13 mouse cellular contexts compared by ENCODE assay signal in genomic region chr7:100854861-100855260, GRCm38 (mm10). TPM values are rescaled to one million over a fixed set of nuclear protein-coding genes. Genes with fewer than 3 reads are reported as not detected.
DNase-seq lines count a peak whose midpoint lies in the region; ATAC-seq and TF ChIP-seq lines count a peak whose summit lies in the region.
"Had no signal": no experiment of that assay in that cellular context is flagged by ENCODE, and none has a peak within 500 bp of the region (broad histone marks: within the 10 kb centered on the region; RNA-seq: fewer than 3 reads in every experiment).

No protein-coding gene starts in this region.

- peaks cover 42% of the 10 kb centered on the region for H3K79me2 ChIP-seq in CH12.LX (replicated peaks; ENCODE audit: control insufficient read depth, extremely low read depth, insufficient read depth, poor library complexity, severe bottlenecking)

- H3K4me1 ChIP-seq in hindbrain, embryonic 10.5 days (replicated peaks): peaks cover 54% of the 10 kb centered on the region
- H3K4me1 ChIP-seq in hindbrain, embryonic 13.5 days (replicated peaks): peaks cover 38% of the 10 kb centered on the region
- peaks cover 49 to 98% of the 10 kb centered on the region in 2 experiments for H3K4me1 ChIP-seq in CH12.LX (ENCODE audit: control insufficient read depth in 1 of 2, insufficient read depth in 2 of 2)
- H3K4me1 ChIP-seq in bone marrow, adult 2 months (ENCODE audit: control insufficient read depth, insufficient read depth, low read length): peaks cover 17% of the 10 kb centered on the region
- H3K4me1 ChIP-seq in limb, embryonic 12.5 days (replicated peaks): peaks cover 60% of the 10 kb centered on the region

- H3K36me3 ChIP-seq in hindbrain, embryonic 10.5 days: peaks cover 2% of the 10 kb centered on the region; the same call in 1 of the 2 replicates
- no peaks in the 10 kb centered on the region for H3K36me3 ChIP-seq in hindbrain, embryonic 13.5 days
- H3K36me3 ChIP-seq in CH12.LX (replicated peaks in 1 of 2; ENCODE audit: control insufficient read depth in 1 of 2, insufficient read depth in 1 of 2, low read length in 1 of 2): peaks cover 22 to 64% of the 10 kb centered on the region in 2 experiments
- H3K36me3 ChIP-seq in limb, embryonic 12.5 days: 0 out of 2 replicates have a peak, but pooled peaks cover 2% of the 10 kb centered on the region
- H3K36me3 ChIP-seq: midbrain, embryonic 13.5 days; neural tube, embryonic 12.5 days had no signal

- TF ChIP-seq POLR2A in CH12.LX (IDR thresholded peaks at IDR 0.05; ENCODE audit: low read depth, low read length): no peak
- no peak for TF ChIP-seq POLR2A in bone marrow, adult 2 months (IDR thresholded peaks at IDR 0.05; ENCODE audit: borderline replicate concordance, control insufficient read depth, low read depth, low read length)

- TF ChIP-seq RAD21 in CH12.LX (IDR thresholded peaks at IDR 0.05; ENCODE audit: low read depth, low read length): no peak

- 71% methylated on average over 5 of the region's 5 CpGs for WGBS in hindbrain, embryonic 10.5 days
- 65% methylated on average over 5 of the region's 5 CpGs for WGBS in hindbrain, embryonic 13.5 days
- 22% methylated on average over 5 of the region's 5 CpGs for WGBS in bone marrow, adult 2 months
- WGBS in limb, embryonic 12.5 days: 49% methylated on average over 5 of the region's 5 CpGs

- no peak for TF ChIP-seq EP300 in CH12.LX (IDR thresholded peaks at IDR 0.05; ENCODE audit: low read length)

- in situ Hi-C loops in CH12.LX (cut with MboI; ENCODE audit: low pct_ligation_motif_present, low pct_unique_long_range_greater_than_20kb, low sequenced_read_pairs): loop anchor here (5.0 kb wide), 1 partner anchor 37 kb away; no protein-coding TSS in a partner anchor

- H3K4me2 ChIP-seq in hindbrain, embryonic 13.5 days: no peak overlapping the region
- peak overlapping the region; percentile 79 for H3K4me2 ChIP-seq in CH12.LX (ENCODE audit: insufficient read depth, low read depth, poor library complexity, severe bottlenecking)
- H3K4me2 ChIP-seq in limb, embryonic 12.5 days: no peak overlapping the region
- H3K4me2 ChIP-seq: hindbrain, embryonic 14.5 days; lung, embryonic 14.5 days; midbrain, embryonic 13.5 days; neural tube, embryonic 12.5 days had no signal

- H3K4me3 ChIP-seq in hindbrain, embryonic 10.5 days: no peak overlapping the region
- H3K4me3 ChIP-seq in hindbrain, embryonic 13.5 days: no peak overlapping the region
- H3K4me3 ChIP-seq in CH12.LX (replicated peaks in 1 of 3; ENCODE audit: low read depth in 2 of 3, low read length in 2 of 3, poor library complexity in 1 of 3): peak overlapping the region; percentile 56 to 62 (median 57)
- H3K4me3 ChIP-seq in bone marrow, adult 2 months (replicated peaks; ENCODE audit: control insufficient read depth, low read depth, low read length): peak overlapping the region; percentile 75
- no peak overlapping the region for H3K4me3 ChIP-seq in limb, embryonic 12.5 days (replicated peaks)
- no peak overlapping the region for H3K4me3 ChIP-seq in layer of hippocampus, adult 2 months
- H3K4me3 ChIP-seq: midbrain, embryonic 13.5 days; neural tube, embryonic 12.5 days had no signal

- H3K9me3 ChIP-seq in hindbrain, embryonic 10.5 days: no peaks in the 10 kb centered on the region
- H3K9me3 ChIP-seq in hindbrain, embryonic 13.5 days: no peaks in the 10 kb centered on the region
- H3K9me3 ChIP-seq in CH12.LX (replicated peaks; ENCODE audit: low read length): no peaks in the 10 kb centered on the region
- H3K9me3 ChIP-seq in limb, embryonic 12.5 days: no peaks in the 10 kb centered on the region
- H3K9me3 ChIP-seq: midbrain, embryonic 13.5 days; neural tube, embryonic 12.5 days had no signal

- no peak for TF ChIP-seq CTCF in CH12.LX (conservative IDR thresholded peaks at IDR 0.05 in 1 of 2, IDR thresholded peaks at IDR 0.05 in 1 of 2; ENCODE audit: low read depth in 2 of 2, low read length in 2 of 2)
- no peak for TF ChIP-seq CTCF in bone marrow, adult 2 months (IDR thresholded peaks at IDR 0.05; ENCODE audit: control insufficient read depth, insufficient read depth, low read length)
- TF ChIP-seq CTCF in layer of hippocampus, adult 2 months (conservative IDR thresholded peaks at IDR 0.05): no peak

- no peak for ATAC-seq in hindbrain, embryonic 13.5 days (ENCODE audit: low FRiP score)
- ATAC-seq in limb, embryonic 12.5 days (ENCODE audit: insufficient number of reproducible peaks, insufficient read depth, low FRiP score, low TSS enrichment, low read depth): no peak
- ATAC-seq: midbrain, embryonic 13.5 days had no signal

- H3K9ac ChIP-seq in hindbrain, embryonic 13.5 days: no peak overlapping the region
- H3K9ac ChIP-seq in CH12.LX (ENCODE audit: insufficient read depth, low read depth): peak overlapping the region; percentile 70
- H3K9ac ChIP-seq in limb, embryonic 12.5 days (replicated peaks): no peak overlapping the region
- H3K9ac ChIP-seq: hindbrain, embryonic 14.5 days; lung, embryonic 14.5 days; midbrain, embryonic 13.5 days; neural tube, embryonic 12.5 days had no signal

- peak overlapping the region; percentile 4; the same call in 1 of the 2 replicates for H3K27ac ChIP-seq in hindbrain, embryonic 10.5 days
- no peak overlapping the region for H3K27ac ChIP-seq in hindbrain, embryonic 13.5 days
- peak overlapping the region; percentile 97 for H3K27ac ChIP-seq in CH12.LX (ENCODE audit: insufficient read depth, low read depth)
- H3K27ac ChIP-seq in bone marrow, adult 2 months (ENCODE audit: control insufficient read depth, insufficient read depth, low read depth, low read length, poor library complexity): peak overlapping the region; percentile 96
- peak overlapping the region; percentile 31; the same call in 1 of the 2 replicates for H3K27ac ChIP-seq in limb, embryonic 12.5 days
- H3K27ac ChIP-seq in layer of hippocampus, adult 2 months: no peak overlapping the region
- H3K27ac ChIP-seq: hindbrain, embryonic 14.5 days; midbrain, embryonic 13.5 days; neural tube, embryonic 12.5 days had no signal

- DNase-seq in hindbrain, embryonic 10.5 days (ENCODE audit: low spot score): no peak
- DNase-seq in CH12.LX (ENCODE audit: extremely low read depth): no peak
- no peak for DNase-seq in lung, postnatal 10 days
- DNase-seq in layer of hippocampus, adult 2 months (ENCODE audit: low spot score in 2 of 2): no peak
- DNase-seq: cerebellum, adult 11-12 months; kidney, adult 9 months; lung, embryonic 14.5 days had no signal

- dilution Hi-C loops in CH12.LX (cut with MboI; ENCODE audit: extremely low pct_ligation_motif_present, extremely low pct_unique_long_range_greater_than_20kb, low sequenced_read_pairs): no loop called here

- no peaks in the 10 kb centered on the region for H3K27me3 ChIP-seq in hindbrain, embryonic 10.5 days (ENCODE audit: insufficient read depth, poor library complexity, severe bottlenecking)
- no peaks in the 10 kb centered on the region for H3K27me3 ChIP-seq in hindbrain, embryonic 13.5 days
- H3K27me3 ChIP-seq in CH12.LX (replicated peaks): no peaks in the 10 kb centered on the region
- H3K27me3 ChIP-seq in limb, embryonic 12.5 days: no peaks in the 10 kb centered on the region
- H3K27me3 ChIP-seq: midbrain, embryonic 13.5 days; neural tube, embryonic 12.5 days had no signal

TF ChIP-seq in CH12.LX, 34 proteins besides CTCF, POLR2A, EP300 and RAD21:
- TF ChIP-seq RCOR1 (conservative IDR thresholded peaks at IDR 0.05; ENCODE audit: low read depth, low read length) (0 out of 2 replicates have a peak, but pooled peaks have one; percentile 18), ZNF384 (IDR thresholded peaks at IDR 0.05; ENCODE audit: low read depth, low read length) (no peak), ZMIZ1 (IDR thresholded peaks at IDR 0.05; ENCODE audit: low read depth, low read length) (no peak), GABPA (IDR thresholded peaks at IDR 0.05; ENCODE audit: insufficient replicate concordance, low read depth, low read length) (no peak), USF2 (conservative IDR thresholded peaks at IDR 0.05; ENCODE audit: low read depth, low read length) (no peak), MAX (IDR thresholded peaks at IDR 0.05; ENCODE audit: low read length) (no peak), BHLHE40 (IDR thresholded peaks at IDR 0.05; ENCODE audit: low read depth, low read length) (peak; percentile 91), MXI1 (IDR thresholded peaks at IDR 0.05; ENCODE audit: low read depth, low read length) (peak; percentile 14; the same call in 1 of the 2 replicates), MAFK (IDR thresholded peaks at IDR 0.05; ENCODE audit: insufficient replicate concordance, low read length) (no peak), MEF2A (IDR thresholded peaks at IDR 0.05; ENCODE audit: borderline replicate concordance, low read depth, low read length) (no peak)

RNA-seq across cellular contexts. Expression of gene Relt, which starts 8.4 kb away (rescaled TPM):
- polyA plus RNA-seq in hindbrain, embryonic 10.5 days (2016; fragmentation: Nextera tagmentation; extraction: Ambion mirVana): 3.6 and 4.8 TPM in 2 replicates
- polyA plus RNA-seq in hindbrain, embryonic 13.5 days (2015; fragmentation: Nextera tagmentation; extraction: Ambion mirVana): 4.3 and 4.8 TPM in 2 replicates
- total RNA-seq in CH12.LX (2012; rRNA removed): 27.7 and 29.9 TPM in 2 replicates
- 24.5 and 25.7 TPM in 2 replicates for total RNA-seq in CH12.LX (2014; rRNA removed)
- polyA plus RNA-seq in CH12.LX (2012; ENCODE audit: insufficient read length, low read depth): 24.9 and 31.1 TPM in 2 replicates
- polyA plus RNA-seq in bone marrow, adult 2 months (2011; ENCODE audit: insufficient read depth, insufficient read length, low replicate concordance, missing spikeins): 22.5 and 46.1 TPM in 2 replicates
- 3.5 and 5.8 TPM in 2 replicates for polyA plus RNA-seq in limb, embryonic 12.5 days (2016; fragmentation: Nextera tagmentation; extraction: Ambion mirVana)
- total RNA-seq in layer of hippocampus, adult 2 months (2021): 10 to 100 TPM; 11.2 to 13.2 TPM

Comparison
In these comparisons a context has a peak if more than half of its experiments do, and no peak if none do; other contexts are left out.
1. H3K27ac ChIP-seq: peak in hindbrain, embryonic 10.5 days (single experiment), CH12.LX (single experiment), bone marrow, adult 2 months (single experiment) and limb, embryonic 12.5 days (single experiment); none in hindbrain, embryonic 13.5 days (single experiment) and layer of hippocampus, adult 2 months (single experiment).
2. H3K4me3 ChIP-seq: peak in CH12.LX (3 of 3) and bone marrow, adult 2 months (single experiment); none in hindbrain, embryonic 10.5 days (single experiment), hindbrain, embryonic 13.5 days (single experiment), limb, embryonic 12.5 days (single experiment) and layer of hippocampus, adult 2 months (single experiment).